Mouse (Mus musculus) hindbrain, postnatal 0 days (tissue): ENCODE data around the gene Gm20509. TPM values are rescaled to one million over a fixed set of nuclear protein-coding genes. Genes with fewer than 3 reads are reported as not detected.

Experiments used
- ATAC-seq: fragments of 200-750 bp; cut with Nextera tagmentation; 2 replicates; pipeline ENCODE4 v1.8.0; 2017; ENCODE audit warnings: mild to moderate bottlenecking, moderate TSS enrichment, moderate library complexity
- DNase-seq: peaks from one replicate; pipeline ENCODE4 v3.0.0-alpha.2; 2015; ENCODE audit warnings: low spot score
- H3K27ac ChIP-seq: fragments of 300-500 bp; sonication (generic); 2 replicates; pipeline ENCODE4 v1.5.1; 2014; ENCODE audit warnings: mild to moderate bottlenecking
- H3K27me3 ChIP-seq: fragments of 300-500 bp; sonication (generic); 2 replicates; pipeline ENCODE4 v1.6.1; 2014; ENCODE audit warnings: low read length, mixed read lengths; ENCODE audit not compliant: insufficient read depth
- H3K36me3 ChIP-seq: fragments of 300-500 bp; sonication (generic); 2 replicates; pipeline ENCODE4 v1.6.1; 2014; ENCODE audit warnings: low read length, mixed read lengths; ENCODE audit not compliant: insufficient read depth
- H3K4me1 ChIP-seq: fragments of 300-500 bp; sonication (generic); 2 replicates; pipeline ENCODE4 v1.6.1; 2014; ENCODE audit warnings: antibody characterized with exemption, low read length, mixed read lengths; ENCODE audit not compliant: insufficient read depth
- H3K4me2 ChIP-seq: fragments of 300-500 bp; sonication (generic); 2 replicates; pipeline ENCODE4 v1.6.1; 2014; ENCODE audit warnings: low read depth, mild to moderate bottlenecking, low read length, moderate library complexity, mixed read lengths
- H3K4me3 ChIP-seq: fragments of 300-500 bp; sonication (generic); 2 replicates; pipeline ENCODE4 v1.5.1; 2014; ENCODE audit warnings: low read length
- H3K9ac ChIP-seq: fragments of 300-500 bp; sonication (generic); replicated peaks from 2 replicates; pipeline ENCODE4 v1.6.1; 2014; ENCODE audit warnings: mild to moderate bottlenecking, low read length, moderate library complexity, mixed read lengths
- H3K9me3 ChIP-seq: fragments of 300-500 bp; sonication (generic); 2 replicates; pipeline ENCODE4 v1.6.1; 2016; ENCODE audit warnings: low read length, mixed read lengths
- CTCF ChIP-seq: IDR thresholded peaks from 2 replicates; pipeline ENCODE4 v1.5.1; 2016; ENCODE audit warnings: antibody characterized with exemption, control low read depth, low read depth
- WGBS: fragments of 180-500 bp; shearing (Covaris S2); extraction: QIAGEN DNeasy Blood & Tissue Kit; methylation state at CpG from one replicate; pipeline ENCODE4 v1.1.7; 2014; 5-methylcytosine and 5-hydroxymethylcytosine counted together
- polyA plus RNA-seq: library from polyadenylated mRNA; unstranded; fragments of >200 nt; fragmentation: Nextera tagmentation; extraction: Ambion mirVana; gene quantifications from 2 replicates; pipeline ENCODE4 v1.2.1, GENCODE M21; 2015
- total RNA-seq: library from RNA; depleted of rRNA; stranded (reverse); fragments of >200 nt; gene quantifications from 2 replicates; pipeline ENCODE4 v1.2.3, GENCODE M21; 2014

The Gm20509 gene
- total and polyA plus RNA-seq, 2 experiments from 2014 or later: not detected

GRCm38 (mm10) chr9:73085845-73086244 lies 16.4 kb upstream of the Gm20509 start:
- Histone ChIP-seq H3K27ac (no peak overlapping the region), H3K27me3 (no peaks in the 10 kb centered on the region), H3K4me3 (no peak overlapping the region), H3K9ac (no peak overlapping the region), H3K36me3 (no peaks in the 10 kb centered on the region), H3K9me3 (no peaks in the 10 kb centered on the region), H3K4me2 (no peak overlapping the region), H3K4me1 (no peaks in the 10 kb centered on the region)
- 91% methylated on average over 6 of the region's 6 CpGs for WGBS
- TF ChIP-seq CTCF: no peak
- no peak for DNase-seq
- no peak for ATAC-seq

GRCm38 (mm10) chr9:73087121-73087520 lies 15.1 kb upstream of the Gm20509 start:
- WGBS: 47% methylated on average over 8 of the region's 8 CpGs
- H3K4me3 ChIP-seq: no peak overlapping the region
- no peaks in the 10 kb centered on the region for H3K4me1 ChIP-seq
- H3K27ac ChIP-seq: no peak overlapping the region
- no peak for TF ChIP-seq CTCF
- no peaks in the 10 kb centered on the region for H3K9me3 ChIP-seq
- H3K36me3 ChIP-seq: no peaks in the 10 kb centered on the region
- no peak overlapping the region for H3K9ac ChIP-seq
- DNase-seq (no peak), ATAC-seq (no peak)
- no peaks in the 10 kb centered on the region for H3K27me3 ChIP-seq
- no peak overlapping the region for H3K4me2 ChIP-seq

- Histone ChIP-seq H3K36me3 (no peaks in the 10 kb centered on the region), H3K27ac (no peak overlapping the region), H3K9me3 (no peaks in the 10 kb centered on the region), H3K4me3 (no peak overlapping the region), H3K27me3 (no peaks in the 10 kb centered on the region), H3K4me1 (no peaks in the 10 kb centered on the region), H3K9ac (no peak overlapping the region), H3K4me2 (no peak overlapping the region)
- no peak for TF ChIP-seq CTCF
- ATAC-seq: no peak
- WGBS: 73% methylated on average over 5 of the region's 5 CpGs
- DNase-seq: no peak
Measured at GRCm38 (mm10) chr9:73087581-73087980, 14.7 kb upstream of the Gm20509 start.

GRCm38 (mm10) chr9:73089222-73089920 lies 12.9 kb upstream of the Gm20509 start:
- Histone ChIP-seq H3K9me3 (no peaks in the 10 kb centered on the region), H3K4me3 (no peak overlapping the region), H3K9ac (no peak overlapping the region), H3K36me3 (no peaks in the 10 kb centered on the region), H3K4me1 (no peaks in the 10 kb centered on the region), H3K27ac (no peak overlapping the region), H3K4me2 (no peak overlapping the region), H3K27me3 (no peaks in the 10 kb centered on the region)
- TF ChIP-seq CTCF: no peak
- ATAC-seq (no peak), DNase-seq (no peak)
- WGBS: 80% methylated on average over 16 of the region's 16 CpGs

GRCm38 (mm10) chr9:73090121-73090520 lies 12.1 kb upstream of the Gm20509 start:
- H3K4me3 ChIP-seq: no peak overlapping the region
- H3K4me1 ChIP-seq: no peaks in the 10 kb centered on the region
- no peak overlapping the region for H3K27ac ChIP-seq
- H3K36me3 ChIP-seq: no peaks in the 10 kb centered on the region
- no peak overlapping the region for H3K9ac ChIP-seq
- no peaks in the 10 kb centered on the region for H3K27me3 ChIP-seq
- H3K9me3 ChIP-seq: no peaks in the 10 kb centered on the region
- WGBS: 70% methylated on average over 10 of the region's 10 CpGs
- DNase-seq (no peak), ATAC-seq (no peak)
- no peak overlapping the region for H3K4me2 ChIP-seq
- no peak for TF ChIP-seq CTCF

- DNase-seq: peak; percentile 82
- 0% methylated on average over 1 of the region's 1 CpGs for WGBS
- no peak; the same call in 1 of the 2 replicates for ATAC-seq
- Histone ChIP-seq H3K9me3 (no peaks in the 10 kb centered on the region), H3K4me3 (no peak overlapping the region), H3K36me3 (no peaks in the 10 kb centered on the region), H3K4me2 (no peak overlapping the region), H3K4me1 (no peaks in the 10 kb centered on the region), H3K27ac (no peak overlapping the region), H3K27me3 (no peaks in the 10 kb centered on the region), H3K9ac (no peak overlapping the region)
- TF ChIP-seq CTCF: peak; percentile 93
Measured at GRCm38 (mm10) chr9:73091747-73092146, 10.5 kb upstream of the Gm20509 start.

- WGBS: 18% methylated on average over 17 of the region's 17 CpGs
- Histone ChIP-seq H3K9ac (no peak overlapping the region), H3K4me1 (no peaks in the 10 kb centered on the region), H3K27me3 (no peaks in the 10 kb centered on the region), H3K4me2 (peak overlapping the region; percentile 41), H3K36me3 (no peaks in the 10 kb centered on the region), H3K4me3 (no peak overlapping the region), H3K27ac (0 out of 2 replicates have a peak overlapping the region, but pooled peaks have one; percentile 17), H3K9me3 (no peaks in the 10 kb centered on the region)
- no peak for TF ChIP-seq CTCF
- peak; percentile 87 for ATAC-seq
- peak; percentile 71 for DNase-seq
Measured at GRCm38 (mm10) chr9:73094580-73094979, 7.7 kb upstream of the Gm20509 start.
